In genomic region chr8:123318467-123318911, GRCm38 (mm10) we compare ENCODE assay signal across 8 mouse cellular contexts. TPM values are rescaled to one million over a fixed set of nuclear protein-coding genes. Genes with fewer than 3 reads are reported as not detected.
DNase-seq lines count a peak whose midpoint lies in the region; ATAC-seq and TF ChIP-seq lines count a peak whose summit lies in the region.

Gene Fanca (minus strand): TSS chr8:123318576.

- no peaks in the 10 kb centered on the region for H3K4me1 ChIP-seq in bone marrow macrophage, adult 2 months (ENCODE audit: control insufficient read depth, insufficient read depth, low read length)
- H3K4me1 ChIP-seq in embryonic fibroblast, embryonic 13.5 days (ENCODE audit: control insufficient read depth, insufficient read depth, low read length): no peaks in the 10 kb centered on the region
- H3K4me1 ChIP-seq in kidney, embryonic 14.5 days (ENCODE audit: control insufficient read depth, insufficient read depth, low read length): 0 out of 2 replicates have a peak, but pooled peaks cover 2% of the 10 kb centered on the region
- H3K4me1 ChIP-seq in limb, embryonic 15.5 days: peaks cover 19% of the 10 kb centered on the region

- no peaks in the 10 kb centered on the region for H3K9me3 ChIP-seq in kidney, embryonic 14.5 days (ENCODE audit: control insufficient read depth, low read length)
- no peaks in the 10 kb centered on the region for H3K9me3 ChIP-seq in limb, embryonic 15.5 days

- no peaks in the 10 kb centered on the region for H3K36me3 ChIP-seq in kidney, embryonic 14.5 days (ENCODE audit: control insufficient read depth, insufficient read depth, low read length)
- H3K36me3 ChIP-seq in limb, embryonic 15.5 days: no peaks in the 10 kb centered on the region

- H3K9ac ChIP-seq in kidney, embryonic 14.5 days (ENCODE audit: low read depth, low read length): peak within 1 kb of the TSS; percentile 75
- H3K9ac ChIP-seq in limb, embryonic 15.5 days: peak within 1 kb of the TSS; percentile 47

- peak; percentile 99 for ATAC-seq in kidney, embryonic 14.5 days (ENCODE audit: low FRiP score, low TSS enrichment)
- peak; percentile 95 for ATAC-seq in limb, embryonic 15.5 days (ENCODE audit: insufficient number of reproducible peaks, low FRiP score, low TSS enrichment, low read depth)

- H3K4me3 ChIP-seq in bone marrow macrophage, adult 2 months (ENCODE audit: insufficient read depth, low read length): peak within 1 kb of the TSS; percentile 72
- peak within 1 kb of the TSS; percentile 62 for H3K4me3 ChIP-seq in embryonic fibroblast, embryonic 13.5 days (ENCODE audit: insufficient read depth, low read length)
- H3K4me3 ChIP-seq in kidney, embryonic 14.5 days (ENCODE audit: low read length): peak within 1 kb of the TSS; percentile 66
- H3K4me3 ChIP-seq in limb, embryonic 15.5 days: peak within 1 kb of the TSS; percentile 54

- H3K4me2 ChIP-seq in kidney, embryonic 14.5 days (replicated peaks; ENCODE audit: low read depth, low read length): peak within 1 kb of the TSS; percentile 79
- H3K4me2 ChIP-seq in limb, embryonic 15.5 days: peak within 1 kb of the TSS; percentile 88

- no peak within 1 kb of the TSS for H3K27ac ChIP-seq in bone marrow macrophage, adult 2 months (ENCODE audit: insufficient read depth, low read depth, low read length)
- no peak within 1 kb of the TSS for H3K27ac ChIP-seq in embryonic fibroblast, embryonic 13.5 days (ENCODE audit: insufficient read depth, low read length)
- H3K27ac ChIP-seq in kidney, embryonic 14.5 days (ENCODE audit: low read depth, low read length): peak within 1 kb of the TSS; percentile 78
- H3K27ac ChIP-seq in limb, embryonic 15.5 days: no peak within 1 kb of the TSS

- DNase-seq in A20 (ENCODE audit: low read depth, low spot score): peak; percentile 98
- DNase-seq in heart, adult 9 months (ENCODE audit: low spot score in 2 of 2): peak; percentile 89 to 90
- peak; percentile 81 to 82 for DNase-seq in monocyte, adult 2 months (ENCODE audit: low read depth in 1 of 2, low spot score in 2 of 2)
- peak; percentile 95 to 96 for DNase-seq in spleen, postnatal 36 days (ENCODE audit: low spot score in 2 of 2)

- no peak for TF ChIP-seq CTCF in bone marrow macrophage, adult 2 months (IDR thresholded peaks at IDR 0.05; ENCODE audit: low read depth, low read length)
- TF ChIP-seq CTCF in embryonic fibroblast, embryonic 13.5 days (IDR thresholded peaks at IDR 0.05; ENCODE audit: borderline replicate concordance, insufficient read depth, low read length): no peak

- H3K27me3 ChIP-seq in kidney, embryonic 14.5 days (ENCODE audit: control insufficient read depth, insufficient read depth, low read length): no peaks in the 10 kb centered on the region
- no peaks in the 10 kb centered on the region for H3K27me3 ChIP-seq in limb, embryonic 15.5 days

- 0 out of 2 replicates have a peak, but pooled peaks have one; percentile 73 for TF ChIP-seq POLR2A in bone marrow macrophage, adult 2 months (IDR thresholded peaks at IDR 0.05; ENCODE audit: borderline replicate concordance, low read depth, low read length)
- TF ChIP-seq POLR2A in embryonic fibroblast, embryonic 13.5 days (IDR thresholded peaks at IDR 0.05; ENCODE audit: low read depth, low read length): peak; percentile 86

- WGBS in kidney, embryonic 14.5 days: under 1% methylated on average over 24 of the region's 24 CpGs
- under 1% methylated on average over 24 of the region's 24 CpGs for WGBS in limb, embryonic 15.5 days

RNA-seq across cellular contexts. Expression of gene Fanca, which starts in this region (rescaled TPM):
- 13.6 and 16.5 TPM in 2 replicates for polyA plus RNA-seq in bone marrow macrophage, adult 2 months (2012; ENCODE audit: insufficient read depth, insufficient read length, missing spikeins)
- polyA plus RNA-seq in embryonic fibroblast, embryonic 13.5 days (2011; ENCODE audit: insufficient read length, low read depth, missing spikeins): 24.0 and 37.4 TPM in 2 replicates
- polyA plus RNA-seq in kidney, embryonic 14.5 days (2014; fragmentation: Nextera tagmentation; extraction: Ambion mirVana): 48.7 and 49.9 TPM in 2 replicates
- 14.8 and 18.6 TPM in 2 replicates for polyA plus RNA-seq in limb, embryonic 15.5 days (2015; fragmentation: Nextera tagmentation; extraction: Ambion mirVana)
